Mouse (Mus musculus) liver, embryonic 18 days (tissue): Measurements from ENCODE around the gene Fam174a. TPM values are rescaled to one million over a fixed set of nuclear protein-coding genes. Genes with fewer than 3 reads are reported as not detected.

ENCODE experiments used
- polyA plus RNA-seq: library from polyadenylated mRNA; depleted of rRNA; stranded (reverse); fragments of >200 nt; gene quantifications from 2 replicates; pipeline ENCODE4 v1.2.3, GENCODE M21; 2012; rRNA removed

Fam174a gene
- polyA plus RNA-seq, result 4.0 and 4.4 TPM in 2 replicates

DNA sequence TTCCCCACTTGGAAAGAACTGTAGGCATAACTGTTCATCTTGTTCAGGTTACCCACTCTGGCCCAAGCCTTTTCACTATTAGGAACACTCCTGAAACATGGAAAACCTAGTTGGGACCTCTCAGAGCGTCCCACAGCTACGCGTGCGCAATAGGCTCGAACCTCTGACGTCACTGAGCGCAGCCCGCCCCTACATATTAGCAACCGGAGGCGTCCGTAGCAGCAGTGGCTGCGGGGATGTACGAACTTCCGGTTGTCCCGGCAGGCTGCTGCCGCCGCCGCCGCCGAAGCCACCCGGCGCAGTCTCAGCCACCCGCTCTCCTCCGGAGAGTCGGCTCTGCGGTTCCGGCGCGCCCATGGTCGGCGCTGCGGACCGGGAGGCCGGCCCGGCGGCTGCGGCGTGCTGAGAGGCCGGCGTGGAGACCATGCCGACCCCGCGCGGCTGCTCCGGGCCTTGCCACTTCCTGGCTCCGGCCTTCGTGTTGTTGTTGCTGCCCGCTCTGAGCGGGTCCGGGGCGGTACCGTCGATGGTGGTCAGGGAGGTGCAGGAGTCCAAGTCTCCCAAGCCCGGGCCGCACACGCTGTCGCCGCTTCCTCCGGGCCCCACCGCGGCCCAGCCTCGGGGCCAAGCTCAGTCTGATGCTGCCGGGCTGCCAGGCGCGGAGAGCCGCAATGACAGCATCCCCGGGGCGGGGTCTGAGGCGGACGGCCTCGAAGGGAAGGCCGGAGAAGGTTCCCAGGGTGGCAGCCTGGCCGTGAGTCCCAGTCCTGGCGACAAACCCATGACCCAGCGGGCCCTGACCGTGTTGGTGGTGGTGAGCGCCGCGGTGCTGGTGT, at the start of gene Fam174a:
Fam174a (plus strand) TSS at position 231 of the 836 bp plus-strand sequence.

